Mouse (Mus musculus) monocyte, adult 5-6 weeks (primary cell): Measurements from ENCODE around the gene Abcc9. TPM values are rescaled to one million over a fixed set of nuclear protein-coding genes. Genes with fewer than 3 reads are reported as not detected.
"Not testable (repeated sequence)": the region's sequence is repeated elsewhere in the genome, so short reads cannot be mapped to it uniquely, and the experiment has no call there.

Experiments
- ATAC-seq: fragments of 153-309, 156-312 bp; replicated peaks from 2 replicates; pipeline ENCODE4 v1.8.0; 2017; ENCODE audit warnings: mild to moderate bottlenecking; ENCODE audit not compliant: low TSS enrichment, insufficient number of reproducible peaks, severe bottlenecking, poor library complexity, low FRiP score
- total RNA-seq: library from RNA; stranded (forward); fragments of 200-1000, 200-491, 200-594 nt; gene quantifications from 3 replicates; pipeline ENCODE4 v1.2.3, GENCODE M21; 2017

Gene Abcc9
- total RNA-seq, 1 experiment from 2014 or later = not detected

GRCm38 (mm10) chr6:142710690-142711089, 8.6 kb upstream of the Abcc9 start:
- ATAC-seq = no peak

GRCm38 (mm10) chr6:142708369-142708768, 6.3 kb upstream of the Abcc9 start:
- no peak for ATAC-seq

GRCm38 (mm10) chr6:142706688-142707087, 4.6 kb upstream of the Abcc9 start:
- ATAC-seq = no peak

GRCm38 (mm10) chr6:142703441-142703930, 1.4 kb upstream of the Abcc9 start:
- ATAC-seq = no peak

- no peak for ATAC-seq
Observed at GRCm38 (mm10) chr6:142701161-142701560, 954 bp downstream of the Abcc9 start.

- no peak for ATAC-seq
Observed at GRCm38 (mm10) chr6:142700753-142701152, 1.4 kb downstream of the Abcc9 start.

- ATAC-seq = no peak
Observed at GRCm38 (mm10) chr6:142692085-142692484, 10.0 kb downstream of the Abcc9 start.

- ATAC-seq = no peak
Observed at GRCm38 (mm10) chr6:142689673-142690072, 12.4 kb downstream of the Abcc9 start.

- no peak for ATAC-seq
Observed at GRCm38 (mm10) chr6:142682985-142683691, 19.0 kb downstream of the Abcc9 start.

- ATAC-seq = no peak
Observed at GRCm38 (mm10) chr6:142670021-142670420, 32.1 kb downstream of the Abcc9 start.

GRCm38 (mm10) chr6:142669343-142669742, 32.8 kb downstream of the Abcc9 start:
- ATAC-seq = no peak

- ATAC-seq = no peak
Observed at GRCm38 (mm10) chr6:142668831-142669230, 33.3 kb downstream of the Abcc9 start.

GRCm38 (mm10) chr6:142668419-142668766, 33.7 kb downstream of the Abcc9 start:
- ATAC-seq = no peak

- no peak for ATAC-seq
Observed at GRCm38 (mm10) chr6:142667701-142668418, 34.3 kb downstream of the Abcc9 start.

- not testable (repeated sequence) for ATAC-seq
Observed at GRCm38 (mm10) chr6:142662056-142662455, 40.1 kb downstream of the Abcc9 start.

GRCm38 (mm10) chr6:142659038-142659437, 43.1 kb downstream of the Abcc9 start:
- ATAC-seq = no peak

- no peak for ATAC-seq
Observed at GRCm38 (mm10) chr6:142654561-142654960, 47.6 kb downstream of the Abcc9 start.

GRCm38 (mm10) chr6:142652175-142652574, 49.9 kb downstream of the Abcc9 start:
- ATAC-seq = no peak

GRCm38 (mm10) chr6:142649331-142649730, 52.8 kb downstream of the Abcc9 start:
- ATAC-seq = no peak

- no peak for ATAC-seq
Observed at GRCm38 (mm10) chr6:142645474-142645873, 56.6 kb downstream of the Abcc9 start.
